Mouse (Mus musculus) liver, adult 2 months (tissue): ENCODE results near the gene Dcaf12. TPM values are rescaled to one million over a fixed set of nuclear protein-coding genes. Genes with fewer than 3 reads are reported as not detected.
A peak's percentile ranks its signal among the peaks of the same experiment; 100 is the strongest.

Source experiments
- DNase-seq: peaks from one replicate; pipeline ENCODE4 v3.0.0-alpha.2; 2011; ENCODE audit warnings: low read depth, low spot score; ENCODE audit errors: extremely low read depth
- H3K27ac ChIP-seq: fragments of 200-500 bp; replicated peaks from 2 replicates; pipeline ENCODE4 v1.5.1; 2012; ENCODE audit warnings: low read depth, mild to moderate bottlenecking, control low read depth, inconsistent platforms, low read length; ENCODE audit not compliant: insufficient read depth
- H3K27me3 ChIP-seq: fragments of 200-500 bp; 2 replicates; pipeline ENCODE4 v1.6.1; 2012; ENCODE audit warnings: mild to moderate bottlenecking, moderate library complexity, low read length, inconsistent platforms; ENCODE audit not compliant: control insufficient read depth, insufficient read depth
- H3K36me3 ChIP-seq: fragments of 200-500 bp; 2 replicates; pipeline ENCODE4 v1.6.1; 2012; ENCODE audit warnings: low read length, inconsistent platforms; ENCODE audit not compliant: control insufficient read depth, insufficient read depth
- H3K4me1 ChIP-seq: fragments of 200-500 bp; 2 replicates; pipeline ENCODE4 v1.6.1; 2011; ENCODE audit warnings: low read length; ENCODE audit not compliant: control insufficient read depth, insufficient read depth
- H3K4me3 ChIP-seq: fragments of 200-500 bp; 2 replicates; pipeline ENCODE4 v1.5.1; 2011; ENCODE audit warnings: low read depth, mild to moderate bottlenecking, control low read depth, low read length, moderate library complexity; ENCODE audit not compliant: insufficient read depth
- H3K79me2 ChIP-seq: fragments of 200-500 bp; 2 replicates; pipeline ENCODE4 v1.6.1; 2012; ENCODE audit warnings: inconsistent platforms, mild to moderate bottlenecking, low read length, moderate library complexity; ENCODE audit not compliant: control insufficient read depth, insufficient read depth
- H3K9ac ChIP-seq: fragments of 200-500 bp; 2 replicates; pipeline ENCODE4 v1.6.1; 2012; ENCODE audit warnings: low read depth, mild to moderate bottlenecking, control low read depth, inconsistent platforms, low read length
- CTCF ChIP-seq: fragments of 200-500 bp; IDR thresholded peaks from 2 replicates; pipeline ENCODE4 v1.5.1; 2011; ENCODE audit warnings: low read depth, low read length, control low read depth
- POLR2A ChIP-seq: fragments of 200-500 bp; IDR thresholded peaks from 2 replicates; pipeline ENCODE4 v1.6.1; 2011; ENCODE audit warnings: low read length, control low read depth; ENCODE audit not compliant: insufficient read depth; ENCODE audit errors: extremely low read depth
- WGBS: fragments of 180-500 bp; shearing (Covaris S2); methylation state at CpG from one replicate; pipeline ENCODE4 v1.1.7; 2018; 5-methylcytosine and 5-hydroxymethylcytosine counted together
- polyA plus RNA-seq: library from polyadenylated mRNA; depleted of rRNA; stranded (reverse); fragments of >200 nt; gene quantifications from 2 replicates; pipeline ENCODE4 v1.2.3, GENCODE M21; 2012
- total RNA-seq: library from RNA; depleted of rRNA; stranded (reverse); fragments of >200 nt; gene quantifications from 2 replicates; pipeline ENCODE4 v1.2.3, GENCODE M21; 2014

The Dcaf12 gene
- total and polyA plus RNA-seq, 2 experiments, result 10.2 to 13.1 TPM

DNA sequence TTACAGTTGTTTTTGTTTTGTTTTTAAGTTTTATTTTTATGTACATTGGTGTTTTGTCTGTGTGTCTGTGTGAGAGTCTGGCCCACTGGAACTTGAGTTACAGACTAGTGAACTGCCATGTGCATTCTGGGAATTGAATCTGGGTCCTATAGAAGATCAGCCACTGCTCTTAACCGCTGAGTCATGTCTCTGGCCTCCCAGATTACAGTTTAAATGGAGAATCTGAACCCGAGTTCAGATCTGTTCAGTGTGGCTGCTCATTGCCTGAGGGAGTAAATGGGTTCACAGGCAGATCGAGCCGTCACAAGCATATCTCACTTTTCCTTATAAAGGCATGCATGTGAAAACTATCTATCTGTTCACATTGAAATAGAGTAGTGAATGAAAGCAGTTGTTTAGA is 38.1 kb upstream of the Dcaf12 start:
- H3K27ac ChIP-seq, result no peak overlapping the region

DNA sequence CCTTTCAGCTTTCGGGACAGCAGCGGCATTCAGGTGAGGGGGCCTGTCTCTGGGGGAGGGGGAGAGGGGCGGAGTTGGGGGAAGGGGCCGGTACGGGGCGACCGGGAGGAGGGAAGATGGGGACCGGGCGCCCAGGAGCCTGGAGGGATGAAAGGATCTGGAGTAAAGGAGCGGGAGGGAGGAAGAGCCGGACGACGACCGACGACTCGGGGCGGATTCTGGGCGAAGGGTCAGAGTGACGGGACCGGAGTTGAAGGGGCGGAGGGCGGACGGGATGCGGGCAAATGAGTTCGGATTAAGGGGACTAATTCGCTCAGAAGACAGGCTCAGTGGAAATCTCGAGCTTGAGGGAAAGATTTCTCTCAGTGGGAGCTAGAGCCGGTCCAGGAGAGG is 34.5 kb upstream of the Dcaf12 start:
- Histone ChIP-seq H3K9ac (peak overlapping the region; percentile 85), H3K79me2 (peaks cover 7% of the 10 kb centered on the region; the same call in 1 of the 2 replicates), H3K4me1 (peaks cover 9% of the 10 kb centered on the region), H3K27ac (peak overlapping the region; percentile 73), H3K27me3 (no peaks in the 10 kb centered on the region), H3K36me3 (no peaks in the 10 kb centered on the region), H3K4me3 (peak overlapping the region; percentile 76)
- no peak for DNase-seq
- under 1% methylated on average over 26 of the region's 28 CpGs for WGBS
- TF ChIP-seq CTCF (no peak), POLR2A (no peak)

More for the DNA sequence above, 38.1 kb upstream of the Dcaf12 start:
- H3K79me2 ChIP-seq, result peaks cover 29% of the 10 kb centered on the region
- TF ChIP-seq CTCF, result no peak
- TF ChIP-seq POLR2A, result no peak
- no peaks in the 10 kb centered on the region for H3K27me3 ChIP-seq
- peaks cover 13% of the 10 kb centered on the region for H3K4me1 ChIP-seq
- H3K4me3 ChIP-seq, result no peak overlapping the region
- DNase-seq, result no peak
- WGBS, result 80% methylated on average over 4 of the region's 4 CpGs
- H3K9ac ChIP-seq, result no peak overlapping the region
- peaks cover 5% of the 10 kb centered on the region; the same call in 1 of the 2 replicates for H3K36me3 ChIP-seq

DNA sequence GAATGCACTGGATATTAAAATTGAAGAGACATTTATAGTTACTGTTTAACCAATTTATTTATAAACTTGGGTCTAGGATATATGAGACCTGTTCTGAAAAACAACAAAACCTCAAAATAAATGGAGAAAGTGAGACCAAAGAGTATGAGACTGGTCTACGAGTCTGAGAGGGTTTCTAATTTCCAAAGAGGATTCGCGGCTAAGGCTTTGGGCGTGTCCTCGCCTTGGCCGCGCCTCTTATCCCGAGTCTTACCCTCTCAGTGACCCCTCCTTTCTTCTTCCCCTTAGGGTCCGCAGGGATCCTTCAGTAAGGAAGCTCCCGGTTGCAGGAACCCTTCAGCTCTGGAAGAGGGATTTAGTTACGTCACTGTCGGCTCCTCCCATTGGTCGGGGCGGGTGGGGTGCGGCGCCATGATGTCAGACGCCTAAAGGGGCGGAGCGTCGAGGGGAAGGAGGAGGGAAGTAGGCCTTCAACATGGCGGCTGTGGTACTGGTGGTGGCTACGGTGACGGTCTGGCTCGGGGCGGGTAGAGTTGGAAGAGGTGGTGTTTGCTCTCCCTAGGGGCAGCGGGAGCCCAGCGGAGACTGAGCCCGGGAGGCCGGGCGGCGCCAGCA is 34.0 kb upstream of the Dcaf12 start, which contains the start of gene Ubap1:
Gene Ubap1 (plus strand): TSS at position 413 of the 615 bp plus-strand sequence.
- under 1% methylated on average over 31 of the region's 31 CpGs for WGBS
- Histone ChIP-seq H3K36me3 (no peaks in the 10 kb centered on the region), H3K9ac (peak within 1 kb of the TSS; percentile 85), H3K27ac (peak within 1 kb of the TSS; percentile 87), H3K79me2 (peaks cover 7% of the 10 kb centered on the region; the same call in 1 of the 2 replicates), H3K4me1 (peaks cover 9% of the 10 kb centered on the region), H3K27me3 (no peaks in the 10 kb centered on the region), H3K4me3 (peak within 1 kb of the TSS; percentile 76)
- DNase-seq, result peak; percentile 86
- TF ChIP-seq CTCF (no peak), POLR2A (peak; percentile 93)

DNA sequence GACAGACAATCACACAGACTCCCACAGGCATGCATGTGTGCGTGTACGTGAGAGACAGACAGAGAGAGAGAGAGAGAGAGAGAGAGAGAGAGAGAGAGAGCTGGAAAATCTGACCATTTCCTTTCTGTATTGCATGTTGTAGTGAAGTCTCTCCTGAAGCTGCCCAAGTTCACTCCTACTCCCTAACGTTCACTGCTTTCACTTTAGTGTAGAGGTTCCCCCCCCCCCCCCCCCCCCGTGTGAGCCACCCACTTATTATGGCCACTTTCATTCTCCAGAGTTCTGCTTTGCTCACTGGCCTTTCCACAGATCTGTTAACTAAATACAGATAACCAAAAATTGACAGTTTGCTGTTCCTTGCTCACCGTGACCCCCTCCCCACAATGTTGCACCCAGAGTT is 33.1 kb upstream of the Dcaf12 start:
- peak; percentile 43 for DNase-seq
- Histone ChIP-seq H3K36me3 (no peaks in the 10 kb centered on the region), H3K9ac (peak overlapping the region; percentile 53), H3K79me2 (peaks cover 7% of the 10 kb centered on the region; the same call in 1 of the 2 replicates), H3K4me3 (peak overlapping the region; percentile 44), H3K27ac (peak overlapping the region; percentile 58), H3K4me1 (peaks cover 8% of the 10 kb centered on the region), H3K27me3 (no peaks in the 10 kb centered on the region)
- TF ChIP-seq CTCF, result no peak
- no peak for TF ChIP-seq POLR2A
- WGBS, result 3% methylated on average over 5 of the region's 5 CpGs

DNA sequence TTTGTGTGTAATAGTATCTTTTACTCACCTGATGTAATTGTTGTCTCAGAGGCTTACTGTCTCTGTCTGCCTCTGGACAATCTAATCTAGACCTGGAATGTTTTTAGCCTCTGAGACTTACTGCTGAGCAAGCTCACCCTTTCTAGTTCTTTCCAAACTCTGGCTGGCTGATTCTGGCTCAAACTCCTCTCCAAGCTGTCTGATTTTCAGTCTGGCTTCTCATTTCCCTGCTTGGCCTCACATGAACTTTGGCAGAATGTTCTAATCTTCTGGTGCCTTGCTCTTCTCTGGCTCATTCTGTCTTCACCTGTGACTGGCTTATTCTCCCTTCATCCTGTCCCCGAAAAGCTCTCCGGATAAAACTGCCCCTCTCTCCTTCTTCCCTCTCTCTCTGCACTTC is 31.3 kb upstream of the Dcaf12 start:
- TF ChIP-seq POLR2A (no peak), CTCF (no peak)
- Histone ChIP-seq H3K27ac (no peak overlapping the region), H3K79me2 (peaks cover 2% of the 10 kb centered on the region; the same call in 1 of the 2 replicates), H3K4me1 (peaks cover 4% of the 10 kb centered on the region), H3K4me3 (no peak overlapping the region), H3K36me3 (no peaks in the 10 kb centered on the region), H3K27me3 (no peaks in the 10 kb centered on the region), H3K9ac (no peak overlapping the region)
- DNase-seq, result no peak
- 82% methylated on average over 2 of the region's 2 CpGs for WGBS
